Mouse (Mus musculus): Measurements from ENCODE around the gene Gm9803. TPM values are rescaled to one million over a fixed set of nuclear protein-coding genes. Genes with fewer than 3 reads are reported as not detected.

The Gm9803 gene
- polyA plus RNA-seq, 1 experiment from 2014 or later: 20.4 TPM

DNA sequence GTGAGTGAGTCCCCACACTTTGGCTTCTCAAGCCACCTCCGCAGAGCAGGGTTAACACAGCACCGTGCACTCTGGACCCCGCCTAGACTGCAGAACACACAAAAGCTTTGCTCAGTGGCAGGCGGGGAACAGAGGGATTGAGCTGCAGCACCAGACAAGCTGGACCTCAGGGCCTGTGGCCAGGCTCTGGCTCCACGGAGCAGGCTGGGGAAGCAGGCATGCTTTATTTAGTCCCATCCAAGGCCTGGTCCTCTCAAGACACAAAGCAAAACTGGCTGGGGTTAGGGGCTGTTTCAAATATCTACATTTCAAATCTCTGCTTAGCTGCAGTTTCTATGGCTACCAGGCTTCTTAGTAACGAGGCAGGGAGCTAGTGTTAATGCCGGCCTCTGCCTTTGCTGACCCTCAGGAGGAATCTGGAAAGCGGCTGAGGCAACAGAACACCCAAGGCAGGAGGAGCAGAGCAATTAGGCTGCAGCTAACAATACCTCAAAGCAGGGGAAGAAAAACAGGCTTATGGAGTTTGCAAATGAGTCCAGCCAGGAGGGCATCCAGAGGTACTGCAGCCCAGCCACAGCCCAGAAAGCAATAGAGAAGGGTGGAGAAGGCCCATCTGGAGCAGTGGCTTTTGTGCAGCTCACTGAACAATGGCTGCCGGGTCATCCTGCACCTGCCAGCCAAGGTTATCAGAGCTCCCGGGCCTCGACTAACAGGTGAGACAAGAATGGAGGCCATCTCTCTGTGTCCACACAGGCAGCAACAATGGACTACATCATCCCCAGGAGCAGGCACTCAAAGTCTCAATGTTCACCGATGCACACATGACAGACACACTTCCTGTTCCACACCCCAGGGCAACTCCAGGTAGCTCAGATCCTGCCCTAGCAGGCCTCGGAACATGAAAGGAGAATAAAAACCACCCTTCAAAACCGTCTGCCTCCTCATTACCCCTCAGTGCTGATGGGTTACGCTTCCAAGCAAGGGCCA is 3.7 kb downstream of the Gm9803 start:
- Histone ChIP-seq H3K27ac (replicated peaks; ENCODE audit: low read depth, low read length) (peak overlapping the region; percentile 55), H3K4me3 (ENCODE audit: low read depth, low read length) (no peak overlapping the region), H3K4me2 (ENCODE audit: low read depth, low read length) (no peak overlapping the region), H3K4me1 (ENCODE audit: control insufficient read depth, insufficient read depth, low read length) (no peaks in the 10 kb centered on the region), H3K9me3 (ENCODE audit: control insufficient read depth, low read length) (no peaks in the 10 kb centered on the region), H3K27me3 (replicated peaks; ENCODE audit: control insufficient read depth, insufficient read depth, low read length) (no peaks in the 10 kb centered on the region), H3K9ac (ENCODE audit: low read depth, low read length) (0 out of 2 replicates have a peak overlapping the region, but pooled peaks have one; percentile 25), H3K36me3 (ENCODE audit: control insufficient read depth, insufficient read depth, low read length) (peaks cover 65% of the 10 kb centered on the region)
- 42% methylated on average over 15 of the region's 15 CpGs for WGBS
- DNase-seq (ENCODE audit: low spot score) (no peak), ATAC-seq (ENCODE audit: low read depth) (peak; percentile 67)

DNA sequence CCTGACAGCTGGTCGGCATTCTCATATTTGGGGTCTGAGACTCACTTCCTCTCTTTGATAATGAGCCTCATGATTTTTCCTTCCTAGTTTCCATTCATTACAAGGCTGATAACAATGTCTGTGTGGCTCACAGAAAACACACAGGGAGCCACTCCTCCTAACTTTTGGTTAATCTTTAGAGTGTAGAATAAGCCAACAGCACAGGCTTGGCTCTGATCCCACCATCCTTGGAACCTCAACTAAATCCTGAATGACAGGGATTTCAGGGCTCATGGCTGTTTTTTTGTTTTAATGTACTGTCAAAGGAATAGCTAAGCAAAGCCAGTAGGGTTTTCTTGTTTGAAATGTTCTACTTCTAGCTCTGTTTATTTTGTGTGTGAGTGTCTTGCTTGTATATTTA is 10.5 kb downstream of the Gm9803 start:
- Histone ChIP-seq H3K4me3 (ENCODE audit: low read depth, low read length) (no peak overlapping the region), H3K4me2 (ENCODE audit: low read depth, low read length) (no peak overlapping the region)

DNA sequence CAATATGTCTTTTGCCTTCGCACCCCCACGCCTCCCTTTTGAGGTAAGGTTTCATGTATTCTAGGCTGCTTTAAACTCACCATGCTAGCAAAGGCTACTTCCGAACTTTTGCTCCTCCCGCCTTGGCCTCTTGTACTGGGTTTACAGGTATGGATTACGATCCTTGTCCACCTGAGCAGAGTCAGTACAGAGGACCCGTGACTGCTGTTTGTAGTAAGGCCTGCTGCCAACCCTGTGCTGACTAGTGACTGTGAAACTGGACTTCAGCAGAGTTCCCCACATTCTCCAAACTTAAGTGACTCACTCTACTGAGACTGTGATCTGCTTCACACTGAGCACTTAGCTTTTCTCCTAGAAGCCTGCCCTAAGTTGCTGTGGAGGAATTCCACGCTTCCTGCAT is 13.8 kb downstream of the Gm9803 start:
- Histone ChIP-seq H3K4me1 (ENCODE audit: control insufficient read depth, insufficient read depth, low read length) (peaks cover 7% of the 10 kb centered on the region), H3K27ac (replicated peaks; ENCODE audit: low read depth, low read length) (no peak overlapping the region), H3K9me3 (ENCODE audit: control insufficient read depth, low read length) (no peaks in the 10 kb centered on the region), H3K27me3 (replicated peaks; ENCODE audit: control insufficient read depth, insufficient read depth, low read length) (no peaks in the 10 kb centered on the region), H3K4me2 (ENCODE audit: low read depth, low read length) (no peak overlapping the region), H3K36me3 (ENCODE audit: control insufficient read depth, insufficient read depth, low read length) (peaks cover 20% of the 10 kb centered on the region), H3K9ac (ENCODE audit: low read depth, low read length) (no peak overlapping the region), H3K4me3 (ENCODE audit: low read depth, low read length) (no peak overlapping the region)
- 94% methylated on average over 7 of the region's 7 CpGs for WGBS
- DNase-seq (ENCODE audit: low spot score) (no peak), ATAC-seq (ENCODE audit: low read depth) (no peak)

More for the DNA sequence above, 10.5 kb downstream of the Gm9803 start:
- ATAC-seq (ENCODE audit: low read depth): no peak
- no peak overlapping the region for H3K9ac ChIP-seq (ENCODE audit: low read depth, low read length)
- H3K27me3 ChIP-seq (replicated peaks; ENCODE audit: control insufficient read depth, insufficient read depth, low read length): no peaks in the 10 kb centered on the region
- no peaks in the 10 kb centered on the region for H3K9me3 ChIP-seq (ENCODE audit: control insufficient read depth, low read length)
- 83% methylated on average over 1 of the region's 1 CpGs for WGBS
- no peak for DNase-seq (ENCODE audit: low spot score)
- peaks cover 52% of the 10 kb centered on the region for H3K36me3 ChIP-seq (ENCODE audit: control insufficient read depth, insufficient read depth, low read length)
- H3K27ac ChIP-seq (replicated peaks; ENCODE audit: low read depth, low read length): no peak overlapping the region
- peaks cover under 1% of the 10 kb centered on the region for H3K4me1 ChIP-seq (ENCODE audit: control insufficient read depth, insufficient read depth, low read length)

DNA sequence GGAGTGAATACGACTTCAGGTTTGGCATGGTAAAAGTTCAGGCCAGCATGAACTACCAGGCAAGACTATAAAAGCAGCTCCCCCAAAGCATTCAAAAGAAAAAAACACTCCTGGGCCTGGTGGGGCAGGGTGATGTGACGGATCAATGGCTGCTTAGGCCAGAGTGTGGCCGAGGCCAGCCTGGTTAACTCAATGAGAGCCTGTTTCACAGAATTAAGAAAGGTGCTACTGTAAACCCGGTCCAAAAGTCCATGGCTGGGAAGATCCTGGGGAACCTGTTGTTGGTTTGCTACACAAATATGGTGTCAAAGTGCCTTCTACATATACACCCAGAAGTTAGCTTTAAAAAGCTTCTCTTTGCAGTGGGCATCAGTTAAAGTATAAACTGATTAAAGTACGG is 14.9 kb downstream of the Gm9803 start:
- Histone ChIP-seq H3K4me2 (ENCODE audit: low read depth, low read length) (no peak overlapping the region), H3K4me1 (ENCODE audit: control insufficient read depth, insufficient read depth, low read length) (peaks cover 7% of the 10 kb centered on the region), H3K9me3 (ENCODE audit: control insufficient read depth, low read length) (no peaks in the 10 kb centered on the region), H3K36me3 (ENCODE audit: control insufficient read depth, insufficient read depth, low read length) (peaks cover 14% of the 10 kb centered on the region; the same call in 1 of the 2 replicates), H3K27ac (replicated peaks; ENCODE audit: low read depth, low read length) (no peak overlapping the region), H3K9ac (ENCODE audit: low read depth, low read length) (no peak overlapping the region), H3K27me3 (replicated peaks; ENCODE audit: control insufficient read depth, insufficient read depth, low read length) (no peaks in the 10 kb centered on the region), H3K4me3 (ENCODE audit: low read depth, low read length) (no peak overlapping the region)
- WGBS: 91% methylated on average over 5 of the region's 5 CpGs
- ATAC-seq (ENCODE audit: low read depth) (no peak), DNase-seq (ENCODE audit: low spot score) (no peak)

DNA sequence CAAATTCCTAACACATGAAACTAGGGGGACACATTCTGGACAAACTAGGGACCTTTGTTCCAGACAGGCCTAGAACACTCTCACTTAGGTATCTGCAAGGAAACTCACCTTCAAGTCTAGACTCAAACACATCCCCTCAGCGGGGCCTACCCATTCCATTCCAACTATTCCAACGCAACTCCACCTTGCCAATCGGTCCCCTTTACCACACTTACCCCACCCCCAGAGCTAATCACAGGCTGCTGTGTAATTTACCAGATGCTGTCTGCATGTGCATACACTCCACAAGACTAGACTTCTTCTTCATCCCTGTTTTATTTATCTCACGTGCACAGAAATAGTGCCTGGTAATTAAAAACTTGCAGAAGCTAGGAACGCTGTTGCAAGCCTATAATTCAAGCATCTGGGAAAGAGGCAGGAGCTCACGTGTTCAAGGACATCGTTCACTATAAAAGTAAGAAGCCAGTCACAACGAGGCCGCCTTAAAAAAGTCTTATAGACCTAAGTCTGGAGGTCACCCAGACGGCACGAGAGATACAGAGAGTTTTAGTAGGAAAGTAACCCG is 15.9 kb downstream of the Gm9803 start:
- DNase-seq (ENCODE audit: low spot score): no peak
- H3K4me1 ChIP-seq (ENCODE audit: control insufficient read depth, insufficient read depth, low read length): peaks cover 7% of the 10 kb centered on the region
- peaks cover 14% of the 10 kb centered on the region; the same call in 1 of the 2 replicates for H3K36me3 ChIP-seq (ENCODE audit: control insufficient read depth, insufficient read depth, low read length)
- no peaks in the 10 kb centered on the region for H3K27me3 ChIP-seq (replicated peaks; ENCODE audit: control insufficient read depth, insufficient read depth, low read length)
- peak overlapping the region; percentile 70 for H3K4me3 ChIP-seq (ENCODE audit: low read depth, low read length)
- no peak overlapping the region for H3K27ac ChIP-seq (replicated peaks; ENCODE audit: low read depth, low read length)
- H3K9ac ChIP-seq (ENCODE audit: low read depth, low read length): peak overlapping the region; percentile 83
- ATAC-seq (ENCODE audit: low read depth): no peak
- WGBS: 14% methylated on average over 12 of the region's 12 CpGs
- peak overlapping the region; percentile 78 for H3K4me2 ChIP-seq (ENCODE audit: low read depth, low read length)
- no peaks in the 10 kb centered on the region for H3K9me3 ChIP-seq (ENCODE audit: control insufficient read depth, low read length)

DNA sequence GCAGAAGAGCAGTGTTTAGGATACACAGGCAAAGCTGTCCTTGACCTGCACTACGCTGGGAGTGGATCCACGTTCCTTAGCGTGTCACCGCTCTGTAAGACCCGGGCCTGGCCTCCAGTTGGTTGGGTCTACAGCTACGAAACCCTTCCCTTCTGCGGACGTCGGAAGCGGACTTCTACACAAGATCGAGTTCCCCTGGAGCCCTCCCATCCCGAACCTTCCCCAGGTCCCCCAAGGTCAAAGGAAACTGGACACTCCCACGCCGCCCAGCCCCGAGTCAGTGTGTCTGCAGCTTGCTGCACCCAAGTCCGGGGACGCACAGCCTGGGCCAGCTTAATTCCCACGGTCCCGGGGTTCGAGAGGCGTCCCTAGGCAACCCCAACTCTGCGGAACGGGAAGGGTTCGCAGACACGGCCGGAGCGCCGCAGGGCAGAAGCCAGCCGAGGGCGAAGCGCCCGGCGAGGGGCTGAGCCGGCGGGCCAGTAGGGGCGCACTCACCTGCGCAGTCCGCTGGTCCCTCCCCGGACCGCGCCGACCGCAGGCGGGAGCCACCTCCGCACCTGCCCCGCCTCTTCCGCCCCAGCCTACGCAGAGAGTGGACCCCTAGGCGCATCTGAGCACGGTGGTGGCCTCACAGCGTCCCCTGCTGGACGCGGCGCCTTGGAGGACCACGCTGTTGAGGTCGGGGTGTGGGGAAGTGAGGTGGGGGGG is 16.7 kb downstream of the Gm9803 start, which contains the start of gene 1700021F05Rik:
TSS of gene 1700021F05Rik (minus strand) at position 553 of the 711 bp plus-strand sequence.
- under 1% methylated on average over 30 of the region's 56 CpGs for WGBS
- no peaks in the 10 kb centered on the region for H3K9me3 ChIP-seq (ENCODE audit: control insufficient read depth, low read length)
- ATAC-seq (ENCODE audit: low read depth): peak; percentile 99

DNA sequence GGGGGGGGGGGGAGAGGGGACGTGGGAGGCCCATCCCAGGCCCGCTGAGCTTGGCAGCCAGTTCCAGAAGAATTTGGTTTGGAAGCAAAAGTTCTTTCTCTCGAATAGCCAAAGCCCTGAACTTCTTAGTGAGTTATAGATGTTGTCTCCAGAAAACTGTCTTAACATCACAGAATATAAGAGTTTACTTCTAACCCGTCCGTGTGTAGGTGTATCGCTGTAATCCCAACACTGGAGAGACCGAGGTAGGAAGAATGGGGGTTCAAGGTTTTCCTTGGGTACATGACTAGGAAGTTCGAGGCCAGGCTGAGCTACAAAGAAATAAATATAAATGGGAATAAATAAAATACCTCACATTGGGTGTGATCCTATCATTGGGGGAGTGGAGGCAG is 17.3 kb downstream of the Gm9803 start:
- no peaks in the 10 kb centered on the region for H3K27me3 ChIP-seq (replicated peaks; ENCODE audit: control insufficient read depth, insufficient read depth, low read length)
- H3K36me3 ChIP-seq (ENCODE audit: control insufficient read depth, insufficient read depth, low read length): peaks cover 3% of the 10 kb centered on the region; the same call in 1 of the 2 replicates
- peak overlapping the region; percentile 42 for H3K4me2 ChIP-seq (ENCODE audit: low read depth, low read length)
- ATAC-seq (ENCODE audit: low read depth) (no peak), DNase-seq (ENCODE audit: low spot score) (no peak)
- whole genome bisulfite sequencing: 46% methylated on average over 7 of the region's 8 CpGs
- H3K9ac ChIP-seq (ENCODE audit: low read depth, low read length): peak overlapping the region; percentile 43; the same call in 1 of the 2 replicates
- peak overlapping the region; percentile 70 for H3K4me3 ChIP-seq (ENCODE audit: low read depth, low read length)
- H3K4me1 ChIP-seq (ENCODE audit: control insufficient read depth, insufficient read depth, low read length): peaks cover 7% of the 10 kb centered on the region
- no peaks in the 10 kb centered on the region for H3K9me3 ChIP-seq (ENCODE audit: control insufficient read depth, low read length)
- H3K27ac ChIP-seq (replicated peaks; ENCODE audit: low read depth, low read length): no peak overlapping the region

More for the DNA sequence above, 16.7 kb downstream of the Gm9803 start, which contains the start of gene 1700021F05Rik:
- Histone ChIP-seq H3K4me3 (ENCODE audit: low read depth, low read length) (peak within 1 kb of the TSS; percentile 70), H3K27ac (replicated peaks; ENCODE audit: low read depth, low read length) (peak within 1 kb of the TSS; percentile 69), H3K27me3 (replicated peaks; ENCODE audit: control insufficient read depth, insufficient read depth, low read length) (no peaks in the 10 kb centered on the region), H3K4me1 (ENCODE audit: control insufficient read depth, insufficient read depth, low read length) (peaks cover 7% of the 10 kb centered on the region), H3K36me3 (ENCODE audit: control insufficient read depth, insufficient read depth, low read length) (peaks cover 9% of the 10 kb centered on the region; the same call in 1 of the 2 replicates), H3K4me2 (ENCODE audit: low read depth, low read length) (peak within 1 kb of the TSS; percentile 78), H3K9ac (ENCODE audit: low read depth, low read length) (peak within 1 kb of the TSS; percentile 83)
- DNase-seq (ENCODE audit: low spot score): peak; percentile 97

DNA sequence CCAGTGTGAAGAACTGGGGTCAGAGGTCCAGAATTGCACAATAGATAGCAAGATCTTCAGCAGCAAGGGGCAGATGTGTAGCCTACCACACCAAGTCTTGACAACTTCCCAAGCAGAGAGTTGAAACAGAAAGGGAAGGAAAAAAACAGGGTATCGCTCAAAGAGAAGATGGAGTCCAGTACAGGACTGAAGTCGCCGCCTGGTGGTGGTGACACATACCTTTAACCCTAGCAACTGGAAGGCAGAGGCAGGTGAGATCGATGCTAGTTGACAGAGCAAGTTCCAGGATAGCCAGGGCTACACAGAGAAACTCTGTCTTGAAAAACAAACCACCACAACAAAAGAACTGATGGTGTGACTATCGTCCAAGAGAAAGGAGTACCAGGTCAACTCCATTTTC is 25.5 kb downstream of the Gm9803 start:
- 60% methylated on average over 5 of the region's 5 CpGs for whole genome bisulfite sequencing
- Histone ChIP-seq H3K4me1 (ENCODE audit: control insufficient read depth, insufficient read depth, low read length) (no peaks in the 10 kb centered on the region), H3K9me3 (ENCODE audit: control insufficient read depth, low read length) (no peaks in the 10 kb centered on the region), H3K36me3 (ENCODE audit: control insufficient read depth, insufficient read depth, low read length) (no peaks in the 10 kb centered on the region), H3K9ac (ENCODE audit: low read depth, low read length) (no peak overlapping the region), H3K4me2 (ENCODE audit: low read depth, low read length) (no peak overlapping the region), H3K4me3 (ENCODE audit: low read depth, low read length) (no peak overlapping the region), H3K27ac (replicated peaks; ENCODE audit: low read depth, low read length) (no peak overlapping the region), H3K27me3 (replicated peaks; ENCODE audit: control insufficient read depth, insufficient read depth, low read length) (no peaks in the 10 kb centered on the region)
- DNase-seq (ENCODE audit: low spot score): no peak
- no peak for ATAC-seq (ENCODE audit: low read depth)

Data from embryonic facial prominence, embryonic 14.5 days (tissue).